In genomic region chrX:102188712-102189497, GRCm38 (mm10) we compare ENCODE assay signal across 8 mouse cellular contexts. TPM values are rescaled to one million over a fixed set of nuclear protein-coding genes. Genes with fewer than 3 reads are reported as not detected.
DNase-seq lines count a peak whose midpoint lies in the region; ATAC-seq and TF ChIP-seq lines count a peak whose summit lies in the region.

TSS of gene Rps4x (minus strand) at chrX:102189394.

- no peaks in the 10 kb centered on the region; the same call in 1 of the 2 replicates for H3K27me3 ChIP-seq in kidney, embryonic 14.5 days (ENCODE audit: control insufficient read depth, insufficient read depth, low read length)
- no peaks in the 10 kb centered on the region for H3K27me3 ChIP-seq in limb, embryonic 14.5 days (ENCODE audit: control insufficient read depth, insufficient read depth, low read length)
- H3K27me3 ChIP-seq in midbrain, embryonic 16.5 days (ENCODE audit: control insufficient read depth, insufficient read depth, low read depth, low read length), result no peaks in the 10 kb centered on the region
- no peaks in the 10 kb centered on the region for H3K27me3 ChIP-seq in spleen, adult 2 months (ENCODE audit: control insufficient read depth, insufficient read depth, low read length)

- peak; percentile 85 for DNase-seq in B cell, adult 2 months
- DNase-seq in brain, adult 2 months (ENCODE audit: low read depth, low spot score), result peak; percentile 90
- DNase-seq in heart, adult 9 months (ENCODE audit: low spot score in 2 of 2), result peak; percentile 78 to 80
- DNase-seq in limb, embryonic 14.5 days (ENCODE audit: low spot score), result peak; percentile 73
- peak; percentile 64 to 76 for DNase-seq in spleen, adult 2 months (ENCODE audit: low read depth in 1 of 2, low spot score in 2 of 2)

- H3K27ac ChIP-seq in embryonic fibroblast, embryonic 13.5 days (ENCODE audit: insufficient read depth, low read length), result peak within 1 kb of the TSS; percentile 50
- peak within 1 kb of the TSS; percentile 76 for H3K27ac ChIP-seq in kidney, embryonic 14.5 days (ENCODE audit: low read depth, low read length)
- H3K27ac ChIP-seq in limb, embryonic 14.5 days (replicated peaks; ENCODE audit: low read depth, low read length), result peak within 1 kb of the TSS; percentile 86
- peak within 1 kb of the TSS; percentile 84 for H3K27ac ChIP-seq in midbrain, embryonic 16.5 days (ENCODE audit: low read length)
- H3K27ac ChIP-seq in spleen, adult 2 months (ENCODE audit: insufficient read depth, low read length), result peak within 1 kb of the TSS; percentile 87

- TF ChIP-seq CTCF in embryonic fibroblast, embryonic 13.5 days (IDR thresholded peaks at IDR 0.05; ENCODE audit: borderline replicate concordance, insufficient read depth, low read length), result 0 out of 2 replicates have a peak, but pooled peaks have one; percentile 23
- TF ChIP-seq CTCF in spleen, adult 2 months (IDR thresholded peaks at IDR 0.05; ENCODE audit: extremely low read depth, insufficient read depth, insufficient read length, insufficient replicate concordance), result peak; percentile 63; the same call in 1 of the 2 replicates

- no peaks in the 10 kb centered on the region; the same call in 1 of the 2 replicates for H3K4me1 ChIP-seq in embryonic fibroblast, embryonic 13.5 days (ENCODE audit: control insufficient read depth, insufficient read depth, low read length)
- no peaks in the 10 kb centered on the region for H3K4me1 ChIP-seq in kidney, embryonic 14.5 days (ENCODE audit: control insufficient read depth, insufficient read depth, low read length)
- no peaks in the 10 kb centered on the region for H3K4me1 ChIP-seq in limb, embryonic 14.5 days (ENCODE audit: control insufficient read depth, insufficient read depth, low read length)
- peaks cover 16% of the 10 kb centered on the region for H3K4me1 ChIP-seq in midbrain, embryonic 16.5 days (ENCODE audit: control insufficient read depth, insufficient read depth, low read length)
- no peaks in the 10 kb centered on the region for H3K4me1 ChIP-seq in spleen, adult 2 months (ENCODE audit: control insufficient read depth, insufficient read depth, insufficient read length)

- TF ChIP-seq POLR2A in embryonic fibroblast, embryonic 13.5 days (IDR thresholded peaks at IDR 0.05; ENCODE audit: low read depth, low read length), result peak; percentile 96
- peak; percentile 94; the same call in 1 of the 2 replicates for TF ChIP-seq POLR2A in limb, embryonic 14.5 days (IDR thresholded peaks at IDR 0.05; ENCODE audit: borderline replicate concordance, extremely low read depth, insufficient read depth, insufficient read length)
- TF ChIP-seq POLR2A in spleen, adult 2 months (IDR thresholded peaks at IDR 0.05; ENCODE audit: low read depth, low read length), result peak; percentile 84

- peak within 1 kb of the TSS; percentile 76 for H3K9ac ChIP-seq in kidney, embryonic 14.5 days (ENCODE audit: low read depth, low read length)
- H3K9ac ChIP-seq in limb, embryonic 14.5 days (ENCODE audit: low read depth, low read length, severe bottlenecking), result peak within 1 kb of the TSS; percentile 78
- H3K9ac ChIP-seq in midbrain, embryonic 16.5 days (ENCODE audit: low read depth, low read length), result peak within 1 kb of the TSS; percentile 62

- peak within 1 kb of the TSS; percentile 51 for H3K4me2 ChIP-seq in kidney, embryonic 14.5 days (replicated peaks; ENCODE audit: low read depth, low read length)
- H3K4me2 ChIP-seq in limb, embryonic 14.5 days (replicated peaks; ENCODE audit: low read depth, low read length, severe bottlenecking), result peak within 1 kb of the TSS; percentile 62
- peak within 1 kb of the TSS; percentile 73 for H3K4me2 ChIP-seq in midbrain, embryonic 16.5 days (ENCODE audit: low read length)

- no peaks in the 10 kb centered on the region for H3K9me3 ChIP-seq in kidney, embryonic 14.5 days (ENCODE audit: control insufficient read depth, low read length)
- H3K9me3 ChIP-seq in limb, embryonic 14.5 days (ENCODE audit: control insufficient read depth, low read length), result no peaks in the 10 kb centered on the region
- H3K9me3 ChIP-seq in midbrain, embryonic 16.5 days (replicated peaks; ENCODE audit: control insufficient read depth, low read length, poor library complexity, severe bottlenecking), result no peaks in the 10 kb centered on the region

- peaks cover 23% of the 10 kb centered on the region; the same call in 1 of the 2 replicates for H3K36me3 ChIP-seq in kidney, embryonic 14.5 days (ENCODE audit: control insufficient read depth, insufficient read depth, low read length)
- peaks cover 23% of the 10 kb centered on the region for H3K36me3 ChIP-seq in limb, embryonic 14.5 days (ENCODE audit: control insufficient read depth, insufficient read depth, low read length)
- H3K36me3 ChIP-seq in midbrain, embryonic 16.5 days (ENCODE audit: control insufficient read depth, insufficient read depth, low read length), result 0 out of 2 replicates have a peak, but pooled peaks cover 2% of the 10 kb centered on the region
- peaks cover 12% of the 10 kb centered on the region for H3K36me3 ChIP-seq in spleen, adult 2 months (ENCODE audit: control insufficient read depth, insufficient read depth, low read length)

- 24% methylated on average over 37 of the region's 37 CpGs for WGBS in kidney, embryonic 14.5 days
- 19% methylated on average over 37 of the region's 37 CpGs for WGBS in limb, embryonic 14.5 days
- 18% methylated on average over 37 of the region's 37 CpGs for WGBS in midbrain, embryonic 16.5 days
- 28% methylated on average over 37 of the region's 37 CpGs for WGBS in spleen, adult 2 months

- H3K4me3 ChIP-seq in embryonic fibroblast, embryonic 13.5 days (ENCODE audit: insufficient read depth, low read length), result peak within 1 kb of the TSS; percentile 85
- H3K4me3 ChIP-seq in kidney, embryonic 14.5 days (ENCODE audit: low read length), result peak within 1 kb of the TSS; percentile 61
- H3K4me3 ChIP-seq in limb, embryonic 14.5 days (replicated peaks; ENCODE audit: low read length), result peak within 1 kb of the TSS; percentile 53
- H3K4me3 ChIP-seq in midbrain, embryonic 16.5 days (ENCODE audit: low read depth, low read length), result peak within 1 kb of the TSS; percentile 52
- peak within 1 kb of the TSS; percentile 80 for H3K4me3 ChIP-seq in spleen, adult 2 months (ENCODE audit: extremely low read depth, insufficient read depth, insufficient read length)

- peak; percentile 89 for ATAC-seq in kidney, embryonic 14.5 days (ENCODE audit: low FRiP score, low TSS enrichment)
- peak; percentile 91 for ATAC-seq in limb, embryonic 14.5 days (ENCODE audit: low FRiP score, low read depth)
- peak; percentile 96 for ATAC-seq in midbrain, embryonic 16.5 days

RNA-seq across cellular contexts. Expression of gene Rps4x, which starts in this region (rescaled TPM):
- polyA plus RNA-seq in embryonic fibroblast, embryonic 13.5 days (2011; ENCODE audit: insufficient read length, low read depth, missing spikeins), result 1,871 and 2,146 TPM in 2 replicates
- polyA plus RNA-seq in kidney, embryonic 14.5 days (2014; fragmentation: Nextera tagmentation; extraction: Ambion mirVana), result 993 and 1,252 TPM in 2 replicates
- 1,357 and 1,784 TPM in 2 replicates for polyA plus RNA-seq in limb, embryonic 14.5 days (2012; rRNA removed)
- polyA plus RNA-seq in limb, embryonic 14.5 days (2014; fragmentation: Nextera tagmentation; extraction: Ambion mirVana), result 995 and 1,012 TPM in 2 replicates
- 342 TPM in 2 replicates for polyA plus RNA-seq in midbrain, embryonic 16.5 days (2015; fragmentation: Nextera tagmentation; extraction: Ambion mirVana)
- 339 and 426 TPM in 2 replicates for polyA plus RNA-seq in spleen, adult 2 months (2012; rRNA removed)

Comparison
In these comparisons a context has a peak if more than half of its experiments do, and no peak if none do; other contexts are left out.
1. Peak in every context shown above with its lines: DNase-seq, ATAC-seq, H3K4me3 ChIP-seq and H3K27ac ChIP-seq.